8 mouse cellular contexts compared by ENCODE assay signal in the genomic region with DNA sequence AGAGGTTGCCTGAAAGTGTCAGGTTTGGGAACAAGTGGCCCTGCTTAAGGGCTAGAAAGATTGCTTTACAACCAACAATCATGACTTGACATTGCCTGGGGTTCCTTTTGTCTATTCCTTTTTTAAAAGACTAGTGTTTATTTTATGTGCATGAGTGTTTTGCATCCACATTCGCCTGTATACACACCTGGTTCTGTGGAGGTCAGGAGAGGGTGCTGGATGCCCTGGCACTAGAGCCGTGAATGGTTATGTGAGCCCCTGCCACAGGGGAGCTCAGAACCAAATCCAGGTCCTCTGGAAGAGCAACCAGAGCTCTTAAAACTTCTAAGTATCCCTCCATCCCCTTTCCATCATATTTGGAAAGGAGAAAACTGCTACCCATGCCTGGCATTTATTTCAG. TPM values are rescaled to one million over a fixed set of nuclear protein-coding genes. Genes with fewer than 3 reads are reported as not detected.
A peak's percentile ranks its signal among the peaks of the same experiment; 100 is the strongest.
DNase-seq lines count a peak whose midpoint lies in the region; ATAC-seq and TF ChIP-seq lines count a peak whose summit lies in the region.

No protein-coding gene starts in this region.

- H3K4me3 ChIP-seq in heart, embryonic 13.5 days, result peak overlapping the region; percentile 83
- H3K4me3 ChIP-seq in bone marrow, adult 2 months (replicated peaks; ENCODE audit: control insufficient read depth, low read depth, low read length), result peak overlapping the region; percentile 68
- peak overlapping the region; percentile 79; the same call in 1 of the 2 replicates for H3K4me3 ChIP-seq in hindbrain, embryonic 10.5 days
- H3K4me3 ChIP-seq in midbrain, embryonic 12.5 days, result peak overlapping the region; percentile 73

- TF ChIP-seq CTCF in bone marrow, adult 2 months (IDR thresholded peaks at IDR 0.05; ENCODE audit: control insufficient read depth, insufficient read depth, low read length), result no peak

- ATAC-seq in heart, embryonic 13.5 days (ENCODE audit: extremely low read depth, insufficient number of reproducible peaks, low FRiP score, low TSS enrichment), result no peak
- no peak for ATAC-seq in midbrain, embryonic 12.5 days (ENCODE audit: low FRiP score, low read depth)
- ATAC-seq in activated CD4-positive, CD25-positive, alpha-beta regulatory T cell, adult 4 months, result no peak

- peaks cover 38% of the 10 kb centered on the region for H3K4me1 ChIP-seq in heart, embryonic 13.5 days
- no peaks in the 10 kb centered on the region; the same call in 1 of the 2 replicates for H3K4me1 ChIP-seq in bone marrow, adult 2 months (ENCODE audit: control insufficient read depth, insufficient read depth, low read length)
- H3K4me1 ChIP-seq in hindbrain, embryonic 10.5 days (replicated peaks), result peaks cover 33% of the 10 kb centered on the region
- peaks cover 14% of the 10 kb centered on the region for H3K4me1 ChIP-seq in midbrain, embryonic 12.5 days

- H3K27me3 ChIP-seq in heart, embryonic 13.5 days (replicated peaks), result no peaks in the 10 kb centered on the region
- peaks cover 7% of the 10 kb centered on the region; the same call in 1 of the 2 replicates for H3K27me3 ChIP-seq in hindbrain, embryonic 10.5 days (ENCODE audit: insufficient read depth, poor library complexity, severe bottlenecking)
- H3K27me3 ChIP-seq in midbrain, embryonic 12.5 days, result no peaks in the 10 kb centered on the region

- peaks cover 22% of the 10 kb centered on the region for H3K36me3 ChIP-seq in heart, embryonic 13.5 days
- no peaks in the 10 kb centered on the region for H3K36me3 ChIP-seq in hindbrain, embryonic 10.5 days
- no peaks in the 10 kb centered on the region for H3K36me3 ChIP-seq in midbrain, embryonic 12.5 days

- intact Hi-C loops in heart, postnatal 36 days (cut with DNase I), result no loop called here

- WGBS in heart, embryonic 13.5 days, result 71% methylated on average over 2 of the region's 2 CpGs
- WGBS in bone marrow, adult 2 months, result 81% methylated on average over 2 of the region's 2 CpGs
- WGBS in hindbrain, embryonic 10.5 days, result 70% methylated on average over 2 of the region's 2 CpGs
- WGBS in midbrain, embryonic 12.5 days, result 63% methylated on average over 2 of the region's 2 CpGs

- H3K9me3 ChIP-seq in heart, embryonic 13.5 days, result no peaks in the 10 kb centered on the region
- H3K9me3 ChIP-seq in hindbrain, embryonic 10.5 days, result no peaks in the 10 kb centered on the region
- no peaks in the 10 kb centered on the region for H3K9me3 ChIP-seq in midbrain, embryonic 12.5 days

- DNase-seq in heart, postnatal 36 days, result no peak
- DNase-seq in hindbrain, embryonic 10.5 days (ENCODE audit: low spot score), result no peak
- DNase-seq in layer of hippocampus, postnatal 25 days (ENCODE audit: extremely low spot score in 1 of 2, low spot score in 1 of 2), result no peak
- no peak for DNase-seq in thymus, postnatal 0 days (ENCODE audit: low spot score)

- H3K4me2 ChIP-seq in heart, embryonic 13.5 days, result peak overlapping the region; percentile 83
- peak overlapping the region; percentile 74 for H3K4me2 ChIP-seq in midbrain, embryonic 12.5 days (replicated peaks)

- no peak overlapping the region for H3K27ac ChIP-seq in heart, embryonic 13.5 days (replicated peaks)
- no peak overlapping the region for H3K27ac ChIP-seq in bone marrow, adult 2 months (ENCODE audit: control insufficient read depth, insufficient read depth, low read depth, low read length, poor library complexity)
- no peak overlapping the region for H3K27ac ChIP-seq in hindbrain, embryonic 10.5 days
- no peak overlapping the region for H3K27ac ChIP-seq in midbrain, embryonic 12.5 days (replicated peaks)

- no peak for TF ChIP-seq POLR2A in bone marrow, adult 2 months (IDR thresholded peaks at IDR 0.05; ENCODE audit: borderline replicate concordance, control insufficient read depth, low read depth, low read length)

- peak overlapping the region; percentile 92 for H3K9ac ChIP-seq in heart, embryonic 13.5 days
- 0 out of 2 replicates have a peak overlapping the region, but pooled peaks have one; percentile 79 for H3K9ac ChIP-seq in midbrain, embryonic 12.5 days (replicated peaks)

RNA-seq across cellular contexts. Expression of gene Prn, which starts 1.1 kb away (rescaled TPM):
- polyA plus RNA-seq in heart, embryonic 13.5 days (2015; fragmentation: Nextera tagmentation; extraction: Ambion mirVana), result not detected in 2 replicates
- 1 to 10 TPM in 1 of 2 experiments, not detected in 1; 1.8 TPM for total RNA-seq in heart, postnatal 36 days (2021)
- not detected in 2 replicates for polyA plus RNA-seq in bone marrow, adult 2 months (2011; ENCODE audit: insufficient read depth, insufficient read length, low replicate concordance, missing spikeins)
- not detected in 2 replicates for polyA plus RNA-seq in hindbrain, embryonic 10.5 days (2016; fragmentation: Nextera tagmentation; extraction: Ambion mirVana)
- polyA plus RNA-seq in midbrain, embryonic 12.5 days (2016; fragmentation: Nextera tagmentation; extraction: Ambion mirVana), result not detected in 2 replicates
- total RNA-seq in layer of hippocampus, postnatal 25 days (2021), result not detected
- not detected in 2 replicates for polyA plus RNA-seq in thymus, postnatal 0 days (2015; fragmentation: Nextera tagmentation; extraction: Ambion mirVana)
- polyA plus RNA-seq in activated CD4-positive, CD25-positive, alpha-beta regulatory T cell, adult 4 months (2017; shearing (Covaris generic)), result not detected

RNA-seq across cellular contexts. Expression of gene Prnp, which starts 1.1 kb away (rescaled TPM):
- 82.0 and 91.8 TPM in 2 replicates for polyA plus RNA-seq in heart, embryonic 13.5 days (2015; fragmentation: Nextera tagmentation; extraction: Ambion mirVana)
- total RNA-seq in heart, postnatal 36 days (2021), result 100 to 1,000 TPM; 102 to 117 TPM
- polyA plus RNA-seq in bone marrow, adult 2 months (2011; ENCODE audit: insufficient read depth, insufficient read length, low replicate concordance, missing spikeins), result 19.7 and 26.4 TPM in 2 replicates
- polyA plus RNA-seq in hindbrain, embryonic 10.5 days (2016; fragmentation: Nextera tagmentation; extraction: Ambion mirVana), result 21.0 and 43.7 TPM in 2 replicates
- polyA plus RNA-seq in midbrain, embryonic 12.5 days (2016; fragmentation: Nextera tagmentation; extraction: Ambion mirVana), result 58.9 and 60.1 TPM in 2 replicates
- 1,000 to 10,000 TPM in 1 of 2 experiments, 100 to 1,000 TPM in 1; 896 to 1,055 TPM for total RNA-seq in layer of hippocampus, postnatal 25 days (2021)
- polyA plus RNA-seq in thymus, postnatal 0 days (2015; fragmentation: Nextera tagmentation; extraction: Ambion mirVana), result 43.3 and 46.2 TPM in 2 replicates
- 10 to 100 TPM in 1 of 2 experiments, 1 to 10 TPM in 1; 7.7 to 12.0 TPM for polyA plus RNA-seq in activated CD4-positive, CD25-positive, alpha-beta regulatory T cell, adult 4 months (2017; shearing (Covaris generic))

RNA-seq across cellular contexts. Expression of gene Prnd, which starts 39.8 kb away (rescaled TPM):
- polyA plus RNA-seq in heart, embryonic 13.5 days (2015; fragmentation: Nextera tagmentation; extraction: Ambion mirVana), result 18.4 and 19.0 TPM in 2 replicates
- 1 to 10 TPM; 1.4 to 2.4 TPM for total RNA-seq in heart, postnatal 36 days (2021)
- 0.50 TPM in 1 of 2 replicates, not detected in the other for polyA plus RNA-seq in bone marrow, adult 2 months (2011; ENCODE audit: insufficient read depth, insufficient read length, low replicate concordance, missing spikeins)
- polyA plus RNA-seq in hindbrain, embryonic 10.5 days (2016; fragmentation: Nextera tagmentation; extraction: Ambion mirVana), result 4.1 and 5.5 TPM in 2 replicates
- polyA plus RNA-seq in midbrain, embryonic 12.5 days (2016; fragmentation: Nextera tagmentation; extraction: Ambion mirVana), result 7.4 and 8.1 TPM in 2 replicates
- under 1 TPM; 0.20 to 0.42 TPM for total RNA-seq in layer of hippocampus, postnatal 25 days (2021)
- 3.4 and 4.0 TPM in 2 replicates for polyA plus RNA-seq in thymus, postnatal 0 days (2015; fragmentation: Nextera tagmentation; extraction: Ambion mirVana)
- under 1 TPM; 0.11 to 0.36 TPM for polyA plus RNA-seq in activated CD4-positive, CD25-positive, alpha-beta regulatory T cell, adult 4 months (2017; shearing (Covaris generic))

RNA-seq across cellular contexts. Expression of gene Erv3, which starts 51.3 kb away (rescaled TPM):
- polyA plus RNA-seq in heart, embryonic 13.5 days (2015; fragmentation: Nextera tagmentation; extraction: Ambion mirVana), result not detected in 2 replicates
- total RNA-seq in heart, postnatal 36 days (2021), result not detected
- polyA plus RNA-seq in bone marrow, adult 2 months (2011; ENCODE audit: insufficient read depth, insufficient read length, low replicate concordance, missing spikeins), result not detected in 2 replicates
- 0.05 TPM in 1 of 2 replicates, not detected in the other for polyA plus RNA-seq in hindbrain, embryonic 10.5 days (2016; fragmentation: Nextera tagmentation; extraction: Ambion mirVana)
- not detected in 2 replicates for polyA plus RNA-seq in midbrain, embryonic 12.5 days (2016; fragmentation: Nextera tagmentation; extraction: Ambion mirVana)
- under 1 TPM in 1 of 2 experiments, not detected in 1; 0.30 TPM for total RNA-seq in layer of hippocampus, postnatal 25 days (2021)
- 0.06 and 0.10 TPM in 2 replicates for polyA plus RNA-seq in thymus, postnatal 0 days (2015; fragmentation: Nextera tagmentation; extraction: Ambion mirVana)
- not detected for polyA plus RNA-seq in activated CD4-positive, CD25-positive, alpha-beta regulatory T cell, adult 4 months (2017; shearing (Covaris generic))
